Mouse (Mus musculus) heart, embryonic 15.5 days (tissue): Measurements from ENCODE around the gene Tap1. TPM values are rescaled to one million over a fixed set of nuclear protein-coding genes. Genes with fewer than 3 reads are reported as not detected.

ENCODE experiments used
- ATAC-seq: fragments of 200-750 bp; cut with Nextera tagmentation; replicated peaks from 2 replicates; pipeline ENCODE4 v1.8.0; 2017; ENCODE audit warnings: low read depth, moderate TSS enrichment; ENCODE audit not compliant: insufficient number of reproducible peaks, insufficient read depth, low FRiP score
- H3K27ac ChIP-seq: fragments of 300-500 bp; sonication (generic); 2 replicates; pipeline ENCODE4 v1.5.1; 2015; ENCODE audit warnings: mild to moderate bottlenecking, inconsistent platforms
- H3K27me3 ChIP-seq: fragments of 300-500 bp; sonication (generic); 2 replicates; pipeline ENCODE4 v1.6.1; 2015; ENCODE audit warnings: inconsistent platforms
- H3K36me3 ChIP-seq: fragments of 300-500 bp; sonication (generic); 2 replicates; pipeline ENCODE4 v1.6.1; 2015; ENCODE audit warnings: mild to moderate bottlenecking, inconsistent platforms
- H3K4me1 ChIP-seq: fragments of 300-500 bp; sonication (generic); replicated peaks from 2 replicates; pipeline ENCODE4 v1.6.1; 2015; ENCODE audit warnings: inconsistent platforms
- H3K4me2 ChIP-seq: fragments of 300-500 bp; sonication (generic); 2 replicates; pipeline ENCODE4 v1.6.1; 2015; ENCODE audit warnings: inconsistent platforms, mild to moderate bottlenecking, moderate library complexity
- H3K4me3 ChIP-seq: fragments of 300-500 bp; sonication (generic); 2 replicates; pipeline ENCODE4 v1.5.1; 2015; ENCODE audit warnings: mild to moderate bottlenecking, inconsistent platforms
- H3K9ac ChIP-seq: fragments of 300-500 bp; sonication (generic); 2 replicates; pipeline ENCODE4 v1.6.1; 2015; ENCODE audit warnings: mild to moderate bottlenecking, inconsistent platforms
- H3K9me3 ChIP-seq: fragments of 300-500 bp; sonication (generic); replicated peaks from 2 replicates; pipeline ENCODE4 v1.6.1; 2016; ENCODE audit warnings: inconsistent platforms
- WGBS: fragments of 180-500 bp; shearing (Covaris S2); methylation state at CpG from one replicate; pipeline ENCODE4 v1.1.7; 2015; ENCODE audit warnings: mixed read lengths; 5-methylcytosine and 5-hydroxymethylcytosine counted together
- polyA plus RNA-seq: library from polyadenylated mRNA; unstranded; fragments of >200 nt; fragmentation: Nextera tagmentation; extraction: Ambion mirVana; gene quantifications from 2 replicates; pipeline ENCODE4 v1.2.1, GENCODE M21; 2015

The Tap1 gene
- polyA plus RNA-seq, 1 experiment from 2014 or later = 2.4 TPM

- no peak for ATAC-seq
- Histone ChIP-seq H3K36me3 (no peaks in the 10 kb centered on the region), H3K9me3 (no peaks in the 10 kb centered on the region; the same call in 1 of the 2 replicates), H3K27ac (no peak overlapping the region), H3K4me1 (no peaks in the 10 kb centered on the region), H3K9ac (no peak overlapping the region), H3K27me3 (peaks cover 30% of the 10 kb centered on the region), H3K4me3 (no peak overlapping the region), H3K4me2 (no peak overlapping the region)
- WGBS = 60% methylated on average over 13 of the region's 13 CpGs
Observed at GRCm38 (mm10) chr17:34179913-34180859, 7.2 kb upstream of the Tap1 start.

GRCm38 (mm10) chr17:34183564-34184219 lies 3.7 kb upstream of the Tap1 start:
- Histone ChIP-seq H3K27ac (no peak overlapping the region), H3K27me3 (peaks cover 48% of the 10 kb centered on the region), H3K4me1 (peaks cover 8% of the 10 kb centered on the region), H3K4me3 (no peak overlapping the region), H3K9ac (no peak overlapping the region), H3K36me3 (no peaks in the 10 kb centered on the region), H3K4me2 (no peak overlapping the region), H3K9me3 (no peaks in the 10 kb centered on the region)
- WGBS = 61% methylated on average over 15 of the region's 15 CpGs
- ATAC-seq = no peak

- Histone ChIP-seq H3K36me3 (no peaks in the 10 kb centered on the region), H3K4me3 (no peak overlapping the region), H3K4me2 (no peak overlapping the region; the same call in 1 of the 2 replicates), H3K27ac (no peak overlapping the region), H3K27me3 (peaks cover 66% of the 10 kb centered on the region), H3K9me3 (no peaks in the 10 kb centered on the region), H3K9ac (no peak overlapping the region), H3K4me1 (peaks cover 8% of the 10 kb centered on the region)
- no peak for ATAC-seq
- WGBS = 83% methylated on average over 9 of the region's 9 CpGs
Observed at GRCm38 (mm10) chr17:34185526-34185925, 1.8 kb upstream of the Tap1 start.

- 0 out of 2 replicates have a peak overlapping the region, but pooled peaks have one; percentile 27 for H3K27ac ChIP-seq
- H3K4me2 ChIP-seq = peak overlapping the region; percentile 91
- peak; percentile 29; the same call in 1 of the 2 replicates for ATAC-seq
Observed at GRCm38 (mm10) chr17:34186885-34187260, 480 bp upstream of the Tap1 start.

GRCm38 (mm10) chr17:34188010-34188409 lies 657 bp downstream of the Tap1 start:
- peak; percentile 21; the same call in 1 of the 2 replicates for ATAC-seq
- Histone ChIP-seq H3K27ac (peak overlapping the region; percentile 66), H3K9me3 (no peaks in the 10 kb centered on the region), H3K9ac (peak overlapping the region; percentile 63), H3K4me1 (peaks cover 8% of the 10 kb centered on the region), H3K27me3 (peaks cover 80% of the 10 kb centered on the region), H3K4me2 (peak overlapping the region; percentile 91), H3K36me3 (no peaks in the 10 kb centered on the region), H3K4me3 (peak overlapping the region; percentile 66)
- 2% methylated on average over 20 of the region's 20 CpGs for WGBS

More at GRCm38 (mm10) chr17:34186885-34187260, 480 bp upstream of the Tap1 start:
- Histone ChIP-seq H3K9me3 (no peaks in the 10 kb centered on the region), H3K4me3 (peak overlapping the region; percentile 66), H3K27me3 (peaks cover 74% of the 10 kb centered on the region), H3K9ac (peak overlapping the region; percentile 63), H3K36me3 (no peaks in the 10 kb centered on the region), H3K4me1 (peaks cover 8% of the 10 kb centered on the region)
- 3% methylated on average over 14 of the region's 14 CpGs for WGBS

- ATAC-seq = no peak
- no peak overlapping the region for H3K9ac ChIP-seq
- WGBS = 70% methylated on average over 6 of the region's 6 CpGs
- peaks cover 80% of the 10 kb centered on the region for H3K27me3 ChIP-seq
- no peak overlapping the region for H3K4me2 ChIP-seq
- H3K9me3 ChIP-seq = no peaks in the 10 kb centered on the region
- no peak overlapping the region for H3K4me3 ChIP-seq
- peaks cover 8% of the 10 kb centered on the region for H3K4me1 ChIP-seq
- H3K36me3 ChIP-seq = no peaks in the 10 kb centered on the region
- H3K27ac ChIP-seq = no peak overlapping the region
Observed at GRCm38 (mm10) chr17:34188986-34189385, 1.6 kb downstream of the Tap1 start.

GRCm38 (mm10) chr17:34192852-34193251 lies 5.5 kb downstream of the Tap1 start:
- Histone ChIP-seq H3K4me2 (no peak overlapping the region), H3K9ac (no peak overlapping the region), H3K27me3 (peaks cover 93% of the 10 kb centered on the region), H3K27ac (no peak overlapping the region), H3K4me3 (no peak overlapping the region), H3K4me1 (peaks cover 13% of the 10 kb centered on the region), H3K9me3 (no peaks in the 10 kb centered on the region), H3K36me3 (no peaks in the 10 kb centered on the region)
- WGBS = 27% methylated on average over 16 of the region's 16 CpGs
- ATAC-seq = no peak

GRCm38 (mm10) chr17:34193468-34193867 lies 6.1 kb downstream of the Tap1 start:
- H3K4me2 ChIP-seq = no peak overlapping the region
- WGBS = 50% methylated on average over 8 of the region's 8 CpGs
- no peak overlapping the region for H3K27ac ChIP-seq
- H3K9ac ChIP-seq = no peak overlapping the region
- H3K9me3 ChIP-seq = no peaks in the 10 kb centered on the region
- H3K36me3 ChIP-seq = no peaks in the 10 kb centered on the region
- no peak for ATAC-seq
- H3K27me3 ChIP-seq = peaks cover 95% of the 10 kb centered on the region
- peaks cover 14% of the 10 kb centered on the region for H3K4me1 ChIP-seq
- H3K4me3 ChIP-seq = no peak overlapping the region

GRCm38 (mm10) chr17:34194723-34195122 lies 7.4 kb downstream of the Tap1 start:
- H3K27me3 ChIP-seq = peaks cover 93% of the 10 kb centered on the region
- H3K4me1 ChIP-seq = peaks cover 14% of the 10 kb centered on the region
- no peak overlapping the region for H3K4me3 ChIP-seq
- H3K27ac ChIP-seq = no peak overlapping the region
- WGBS = 86% methylated on average over 4 of the region's 4 CpGs
- H3K9me3 ChIP-seq = no peaks in the 10 kb centered on the region
- no peak for ATAC-seq
- no peaks in the 10 kb centered on the region for H3K36me3 ChIP-seq
- no peak overlapping the region for H3K4me2 ChIP-seq
- H3K9ac ChIP-seq = no peak overlapping the region

GRCm38 (mm10) chr17:34196491-34196890 lies 9.1 kb downstream of the Tap1 start:
- Histone ChIP-seq H3K4me3 (no peak overlapping the region), H3K27me3 (peaks cover 92% of the 10 kb centered on the region), H3K36me3 (no peaks in the 10 kb centered on the region), H3K4me1 (peaks cover 14% of the 10 kb centered on the region), H3K9ac (no peak overlapping the region), H3K4me2 (no peak overlapping the region; the same call in 1 of the 2 replicates), H3K9me3 (no peaks in the 10 kb centered on the region), H3K27ac (no peak overlapping the region)
- no peak for ATAC-seq
- WGBS = 28% methylated on average over 12 of the region's 12 CpGs
